Mouse (Mus musculus): ENCODE measurements around the gene Agap2.

DNA sequence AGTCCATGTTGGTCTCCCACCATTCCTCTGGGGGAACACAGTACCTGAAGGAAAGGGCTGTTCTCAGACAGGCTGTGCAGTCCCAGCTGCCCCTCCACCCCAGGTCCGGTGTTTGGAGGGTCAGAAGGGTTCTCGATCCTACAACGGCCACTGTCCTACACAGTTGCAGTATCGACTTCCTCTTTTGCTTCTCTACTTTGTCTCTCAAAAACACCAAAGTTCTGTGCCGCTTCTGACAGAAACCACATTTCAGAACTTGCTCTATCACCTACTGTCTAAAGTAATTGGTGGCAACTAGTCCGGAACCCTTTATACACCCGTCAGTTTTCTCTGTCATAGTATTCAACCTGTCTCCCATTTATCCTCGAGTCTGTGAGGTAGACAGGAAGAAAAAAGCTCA, 19.7 kb upstream of the Agap2 start:
- TF ChIP-seq CTCF (IDR thresholded peaks at IDR 0.05; ENCODE audit: low read depth) (no peak), EP300 (optimal IDR thresholded peaks at IDR 0.05) (no peak)

All from stomach, postnatal 0 days (tissue).